Mouse (Mus musculus) ovary, postnatal 14 days (tissue): ENCODE measurements around the gene Akap2.

ENCODE experiments used
- DNase-seq: peaks from one replicate; pipeline ENCODE4 v3.0.0; 2022; ENCODE audit warnings: low spot score

The Akap2 gene

DNA sequence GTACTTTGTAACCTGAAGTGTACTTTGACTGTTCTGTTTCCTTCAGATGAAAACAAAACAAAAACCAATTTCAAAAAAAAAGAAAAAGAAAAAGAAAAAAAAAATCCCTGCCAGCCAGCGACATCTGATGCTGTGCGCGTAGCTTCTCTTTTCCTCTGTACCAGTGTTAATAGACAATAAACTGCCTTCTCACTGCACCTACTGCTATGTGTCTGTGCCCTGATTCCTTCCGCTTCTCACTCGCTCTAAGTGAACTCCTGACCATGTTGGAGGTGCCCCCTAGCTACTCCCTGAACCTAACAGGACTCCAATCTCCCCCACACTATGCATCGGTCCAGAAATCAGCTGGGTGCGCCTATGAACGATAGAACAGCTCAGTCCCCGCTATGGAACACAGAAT is at the start of gene Akap2:
Gene Akap2 (plus strand): TSS at position 304 of the 400 bp plus-strand sequence.
- no peak for DNase-seq

DNA sequence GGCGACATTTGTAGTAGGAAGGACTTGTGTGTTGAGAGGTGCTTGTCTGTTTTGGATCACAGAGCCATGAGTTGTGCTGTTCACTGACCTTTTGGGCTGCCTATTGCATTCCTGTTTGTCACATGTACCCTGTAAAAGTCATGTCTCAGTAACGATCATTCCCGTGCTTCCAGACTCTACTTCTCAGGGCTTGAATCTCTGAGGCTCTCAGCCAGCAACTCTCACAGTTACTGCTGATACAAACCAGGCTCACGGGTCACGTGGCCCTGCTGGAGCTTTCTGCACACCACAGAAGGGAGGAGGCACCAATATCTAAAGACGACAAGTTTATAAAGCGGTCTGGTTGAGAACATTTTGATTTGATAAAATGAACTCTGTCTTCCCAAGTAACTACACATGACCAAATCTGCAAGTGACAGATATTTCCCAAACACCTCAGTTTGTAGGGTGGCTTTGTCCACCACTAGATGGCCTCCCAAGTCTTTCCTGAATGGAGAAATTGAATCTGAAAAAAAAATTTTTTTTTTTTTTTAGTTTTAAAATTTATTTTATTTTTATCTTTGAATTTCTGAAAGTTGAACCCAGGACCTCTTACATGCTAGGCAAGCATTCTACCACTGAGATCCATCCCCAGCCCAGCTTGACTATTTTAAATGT is 46.5 kb upstream of the Akap2 start:
- peak; percentile 34 for DNase-seq

DNA sequence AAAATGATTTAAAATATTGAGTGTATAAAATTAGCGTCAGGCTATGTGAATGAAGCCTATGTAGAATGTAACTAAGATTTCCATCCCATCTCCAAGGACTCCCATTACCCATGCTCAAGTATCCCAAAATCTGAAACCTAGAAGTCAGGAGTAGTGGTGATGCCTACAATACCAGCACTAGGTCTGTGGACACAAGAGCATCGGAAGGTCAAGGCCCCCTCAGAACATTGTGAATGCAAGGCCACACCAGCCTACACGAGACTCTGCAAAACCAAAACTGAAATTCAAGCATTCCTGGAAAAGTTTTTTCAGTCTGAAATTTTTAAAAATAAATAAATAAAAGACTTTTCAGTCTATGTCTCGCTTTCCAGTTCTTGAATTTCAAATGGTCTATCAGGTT is 44.9 kb upstream of the Akap2 start:
- DNase-seq: no peak

DNA sequence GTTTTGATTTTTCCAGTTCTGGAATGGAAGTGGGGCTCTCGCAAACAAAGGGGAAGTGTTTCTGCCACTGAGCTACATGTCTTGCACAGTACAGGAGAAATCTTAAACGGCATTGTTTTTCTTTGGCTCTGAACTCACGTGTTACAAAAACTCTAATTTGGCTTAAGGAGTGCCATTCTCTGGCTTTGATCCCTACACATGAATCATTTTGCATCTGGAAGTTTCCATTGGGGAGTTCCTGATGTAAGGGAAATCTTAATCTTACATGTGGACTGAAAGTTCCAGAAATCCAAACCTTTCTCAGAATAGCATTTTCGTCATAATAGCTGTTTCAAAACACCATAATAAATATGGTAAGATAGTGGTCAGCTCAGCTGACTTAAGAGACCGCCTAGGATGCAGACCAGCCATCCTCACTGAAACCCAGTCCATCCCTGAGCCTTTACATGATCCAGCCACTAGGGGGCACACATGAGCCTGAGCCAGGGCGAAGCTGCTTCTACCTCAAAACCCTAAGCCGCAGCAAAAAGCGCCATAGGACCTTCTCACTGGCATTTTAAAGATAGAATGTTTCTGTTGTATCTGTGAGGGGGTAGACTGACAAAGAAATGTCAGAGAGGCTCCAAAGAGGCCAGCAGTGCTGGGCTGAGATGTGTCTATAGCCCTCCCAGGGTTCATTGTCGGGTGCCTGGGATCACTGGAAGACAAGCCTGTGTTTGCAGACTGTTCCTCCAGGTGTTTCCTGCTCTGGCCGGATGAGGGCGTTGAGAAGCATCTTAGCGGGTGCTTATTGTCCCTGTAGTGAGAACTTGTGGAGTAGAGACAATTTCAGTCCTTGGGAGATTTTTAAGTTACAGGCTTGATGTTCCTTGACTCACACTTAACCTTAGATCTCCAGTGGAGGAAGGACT is 44.2 kb upstream of the Akap2 start:
- DNase-seq: peak; percentile 89

DNA sequence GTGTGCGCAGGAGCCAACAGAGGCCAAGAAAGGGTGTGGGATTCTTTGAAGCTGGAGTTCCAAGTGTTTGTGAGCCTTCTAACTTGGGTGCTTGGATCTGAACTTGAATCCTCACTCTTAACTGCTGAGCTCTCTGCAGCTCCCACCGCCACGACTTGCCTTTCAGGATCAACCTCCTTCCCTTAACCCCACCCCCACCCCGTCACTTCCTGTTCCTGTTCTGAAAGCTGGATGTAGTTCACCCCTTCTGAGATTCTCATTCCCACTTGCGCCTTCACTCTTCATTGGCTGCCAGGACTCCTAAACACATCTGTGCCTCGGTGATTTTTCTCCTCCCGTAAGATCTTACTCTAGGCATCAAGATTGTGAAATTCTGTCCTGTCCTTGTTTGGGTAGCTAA is 43.1 kb upstream of the Akap2 start:
- no peak for DNase-seq

DNA sequence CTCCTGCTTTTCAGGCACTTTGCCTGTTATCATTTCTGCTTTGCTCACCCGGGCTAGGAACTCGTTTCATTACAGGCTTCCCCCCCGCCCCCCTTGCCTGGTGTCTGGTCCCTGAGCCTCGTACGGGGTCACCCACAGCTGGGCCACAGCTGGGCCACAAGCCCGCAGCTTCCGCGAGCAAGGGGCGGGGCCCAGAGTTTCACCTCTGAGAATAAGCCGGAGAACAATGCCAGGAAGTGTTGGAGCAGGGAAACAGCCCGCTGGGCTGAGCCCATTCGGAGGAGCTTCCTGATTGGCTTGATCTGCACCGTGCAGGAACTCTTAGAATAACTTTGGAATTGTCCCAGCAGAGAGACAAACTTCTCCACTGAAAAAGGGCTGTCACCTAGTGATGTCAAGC is 42.1 kb upstream of the Akap2 start:
- peak; percentile 38 for DNase-seq

DNA sequence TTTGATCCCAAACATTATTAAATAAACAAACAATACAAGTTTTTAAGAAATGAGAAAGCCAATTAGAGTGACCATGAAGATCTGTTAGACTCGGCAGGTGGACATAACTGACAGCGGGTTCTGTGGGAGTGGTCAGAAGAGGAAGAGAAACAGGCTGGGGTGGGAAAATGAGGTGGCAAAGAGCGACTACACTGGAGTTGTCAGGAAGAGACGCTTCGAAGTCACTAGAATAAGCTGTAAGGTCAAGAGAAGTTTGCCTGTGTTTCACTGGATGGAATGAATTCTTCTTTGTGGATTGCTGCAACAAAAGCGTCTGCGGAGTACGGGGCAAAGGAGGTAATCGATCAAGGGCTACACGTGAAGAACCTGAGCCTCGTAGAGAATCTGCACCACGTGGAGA is 39.5 kb upstream of the Akap2 start:
- no peak for DNase-seq

DNA sequence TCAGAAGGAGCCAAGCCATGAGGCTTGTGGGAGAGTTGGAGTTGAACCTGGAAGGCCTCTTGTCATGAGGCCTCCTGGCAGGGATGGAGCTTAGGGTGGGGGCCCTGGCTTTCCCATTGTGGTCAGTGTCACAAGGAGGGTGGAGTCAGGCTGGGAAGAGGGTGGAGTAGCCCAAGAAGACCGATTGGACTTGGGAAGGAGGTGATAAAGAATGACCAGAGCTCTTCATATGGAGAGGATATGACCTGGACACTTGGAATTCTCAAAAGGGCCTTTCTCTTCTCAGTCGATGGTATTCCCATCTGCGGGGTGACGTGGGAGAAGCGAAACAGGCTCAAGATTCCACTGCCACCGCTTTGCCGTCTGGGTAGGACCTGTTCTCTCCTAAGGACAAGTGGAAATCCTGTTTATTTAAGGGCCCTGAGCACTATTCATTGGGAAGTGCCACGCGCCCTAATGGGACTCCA is 38.4 kb upstream of the Akap2 start:
- DNase-seq: no peak

DNA sequence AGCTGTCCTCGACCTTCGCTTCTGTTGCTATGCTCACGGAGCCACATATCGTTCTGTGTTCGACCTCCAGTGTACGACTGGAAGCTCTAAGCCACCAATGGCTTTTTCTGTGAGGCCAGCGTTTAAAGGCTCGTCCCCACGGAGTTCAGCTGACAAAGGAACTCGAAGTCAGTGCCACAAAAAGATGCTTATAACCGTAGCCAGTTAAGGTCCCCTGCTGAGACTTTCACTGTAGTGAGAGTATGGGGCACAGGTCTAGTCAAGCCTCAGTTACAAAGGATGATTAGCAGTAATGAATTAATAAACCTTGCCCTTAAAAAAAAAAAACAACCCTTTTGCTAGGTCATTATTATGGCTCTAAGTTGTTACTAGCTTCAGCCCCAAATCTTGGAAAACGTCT is 37.3 kb upstream of the Akap2 start:
- DNase-seq: no peak

DNA sequence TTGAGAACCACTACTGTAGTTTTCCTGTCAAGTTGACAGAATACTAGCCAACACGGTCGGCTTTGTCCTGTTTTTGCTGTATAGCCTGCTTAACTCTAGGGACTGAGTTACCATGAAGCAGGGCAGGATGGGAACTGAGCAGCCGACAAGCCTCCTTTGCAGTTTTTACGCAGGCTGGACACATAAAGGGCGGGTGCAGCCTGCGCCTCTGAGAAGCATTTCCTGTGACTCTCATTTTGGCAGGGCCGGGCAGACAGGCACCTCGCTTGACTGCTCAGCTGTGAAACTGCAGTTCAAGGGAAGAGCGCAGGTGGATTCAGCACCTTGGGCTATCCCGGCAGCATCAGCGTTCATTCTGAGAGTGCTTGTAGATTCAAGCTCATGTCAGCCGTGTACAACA is 35.9 kb upstream of the Akap2 start:
- DNase-seq: no peak

DNA sequence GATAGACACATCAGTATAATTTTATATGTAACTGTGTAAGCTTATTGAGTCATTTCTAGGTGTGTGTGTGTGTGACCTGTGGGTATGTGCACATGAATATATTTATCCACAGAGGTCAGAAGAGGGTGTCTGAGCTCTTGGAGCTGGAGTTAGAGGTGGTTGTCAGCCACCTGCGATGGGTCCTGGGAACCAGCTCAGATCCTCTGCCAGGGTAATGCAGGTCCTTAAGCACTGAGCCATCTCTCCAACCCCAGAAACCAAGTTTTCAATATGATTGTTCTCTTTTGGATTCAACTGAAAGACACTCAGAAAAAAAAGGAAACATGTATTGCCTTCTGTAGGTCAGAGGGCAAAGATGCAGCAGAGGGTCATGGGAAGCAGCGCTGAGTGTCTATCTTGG is 35.1 kb upstream of the Akap2 start:
- no peak for DNase-seq

DNA sequence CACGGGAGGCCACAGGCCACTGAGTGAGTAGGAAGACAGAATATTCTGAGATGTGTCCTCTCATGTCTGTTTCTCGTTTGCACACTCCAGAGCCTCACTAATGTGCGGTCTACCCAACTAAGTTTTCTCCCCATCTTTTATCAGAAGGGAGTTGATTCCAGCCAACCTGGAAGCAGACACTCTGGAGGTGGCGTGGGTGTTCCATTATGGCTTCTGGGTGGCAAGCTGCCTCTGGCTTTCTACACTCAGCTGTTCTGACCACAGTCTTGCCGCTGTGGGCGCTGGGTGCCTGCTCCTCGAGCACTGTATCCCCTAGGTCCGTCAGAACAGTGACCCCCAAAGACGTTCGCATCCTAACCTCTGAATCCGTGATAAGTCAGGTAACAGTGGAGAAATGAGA is 34.5 kb upstream of the Akap2 start:
- DNase-seq: no peak

DNA sequence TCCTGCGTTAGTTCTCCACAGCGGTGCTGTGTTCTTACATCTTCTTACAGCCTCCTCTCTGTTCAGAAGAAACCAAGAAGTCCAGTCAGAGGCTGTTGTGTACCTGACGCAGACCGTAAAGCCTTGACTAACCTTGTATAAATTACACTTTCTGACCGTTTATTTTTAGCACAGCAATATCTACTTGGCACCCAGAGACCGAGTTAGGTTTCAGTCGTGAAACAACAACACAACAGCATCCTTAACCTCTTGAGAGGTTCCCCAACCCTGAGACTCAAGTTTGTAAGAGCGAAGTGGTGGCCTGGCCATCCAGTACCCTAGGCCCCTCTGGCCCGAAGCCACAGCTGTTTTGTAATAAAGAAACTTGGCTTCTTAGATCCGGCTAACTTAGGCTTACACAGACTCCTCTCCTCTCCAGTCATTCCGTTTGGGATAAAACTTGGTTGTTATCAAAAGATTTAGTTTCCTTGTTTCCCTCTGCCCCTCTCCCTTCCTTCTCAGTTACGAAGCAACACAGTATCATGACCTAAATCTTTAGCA is 32.7 kb upstream of the Akap2 start:
- DNase-seq: no peak

DNA sequence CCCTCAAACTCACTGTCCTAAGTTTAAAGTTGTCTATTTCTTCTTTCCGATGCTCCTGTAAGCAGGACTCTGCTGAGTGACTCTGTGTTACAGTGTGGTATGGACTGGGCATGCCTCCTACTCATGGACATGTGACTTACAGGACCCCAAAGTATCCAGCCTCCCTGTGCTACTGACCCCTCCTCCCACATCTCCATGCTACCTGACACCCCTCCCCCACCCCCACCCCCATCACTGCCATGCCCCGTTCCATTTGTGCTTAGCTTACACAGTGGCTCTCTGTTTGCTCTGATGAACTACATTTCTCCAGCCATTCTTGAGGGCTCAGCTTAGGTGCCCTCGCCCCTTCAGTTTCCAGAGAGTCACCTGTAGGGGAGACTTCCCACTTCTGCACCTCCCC is 30.7 kb upstream of the Akap2 start:
- DNase-seq: no peak

DNA sequence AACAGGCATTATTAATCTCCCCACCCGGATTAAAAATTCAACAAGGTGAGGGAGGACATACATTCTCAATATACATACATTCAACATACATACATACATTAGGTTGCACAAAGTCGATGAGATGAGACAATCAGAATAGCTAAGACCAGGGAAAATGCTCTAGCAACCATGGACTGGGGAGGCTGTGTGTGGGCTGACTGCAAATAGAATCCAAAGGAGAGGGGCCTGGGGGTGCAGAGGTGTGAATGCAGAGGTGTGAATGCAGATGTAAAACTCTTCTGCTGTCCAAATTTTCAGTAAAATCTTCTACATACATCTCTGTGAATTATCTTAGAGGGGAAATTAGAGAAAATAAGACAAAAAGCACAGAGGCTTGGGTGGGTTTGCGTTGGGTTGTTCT is 29.9 kb upstream of the Akap2 start:
- no peak for DNase-seq

DNA sequence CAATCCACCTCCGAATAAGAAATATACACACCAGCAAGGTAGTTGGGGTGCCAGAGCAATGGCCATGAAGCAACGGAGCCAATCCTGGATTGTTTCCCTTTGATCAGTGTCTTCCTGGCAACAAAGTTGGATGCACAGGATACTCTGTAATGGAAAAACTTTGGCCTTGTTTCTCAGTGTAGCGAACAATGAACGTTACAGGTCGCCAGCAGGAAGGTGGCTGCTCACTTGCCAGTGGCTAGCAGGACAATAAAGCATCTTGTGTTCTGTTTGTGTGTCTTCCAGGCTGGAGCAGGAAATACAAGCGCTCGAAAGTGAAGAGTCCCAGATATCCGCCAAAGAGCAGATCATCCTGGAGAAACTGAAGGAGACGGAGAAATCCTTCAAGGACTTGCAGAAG is 29.3 kb upstream of the Akap2 start:
- no peak for DNase-seq

DNA sequence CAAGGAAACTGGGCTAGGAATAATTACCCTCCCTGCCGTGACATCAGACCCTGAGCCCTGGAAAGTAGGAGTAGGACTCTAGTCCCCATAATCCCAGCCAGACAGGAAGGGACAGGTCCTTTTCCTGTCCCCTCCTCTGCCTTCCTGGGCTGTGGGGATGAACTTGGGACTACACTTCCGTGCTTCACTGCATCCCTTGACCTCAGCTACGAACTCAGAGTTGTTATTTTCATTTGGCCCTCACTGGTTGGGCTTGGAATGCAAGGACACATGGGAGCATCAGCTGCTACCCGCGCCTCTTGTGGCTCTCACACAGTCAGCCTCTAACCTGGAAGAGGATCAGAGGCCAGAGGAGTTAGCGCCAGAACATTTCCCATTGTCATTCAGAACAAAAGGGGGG is 27.5 kb upstream of the Akap2 start:
- no peak for DNase-seq

DNA sequence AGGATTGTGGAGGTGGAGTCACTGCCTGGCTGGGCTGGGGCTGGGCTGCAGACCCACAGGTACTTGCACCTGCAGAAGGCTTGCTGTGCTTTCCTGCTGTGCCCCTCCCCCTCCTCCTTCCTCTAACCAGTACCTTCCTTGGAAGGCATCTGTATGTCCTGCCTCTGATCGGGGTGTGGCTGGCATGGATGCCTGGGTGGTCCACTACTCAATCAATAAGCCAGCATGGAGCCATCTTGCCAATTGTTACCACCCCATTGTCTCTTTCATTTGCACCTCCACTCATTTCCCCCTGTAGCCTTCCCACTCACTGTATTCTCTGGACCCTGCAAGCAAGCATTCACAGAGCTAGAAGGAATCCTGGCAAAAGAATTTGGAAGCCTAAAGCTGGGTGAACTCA is 26.7 kb upstream of the Akap2 start:
- DNase-seq: no peak

DNA sequence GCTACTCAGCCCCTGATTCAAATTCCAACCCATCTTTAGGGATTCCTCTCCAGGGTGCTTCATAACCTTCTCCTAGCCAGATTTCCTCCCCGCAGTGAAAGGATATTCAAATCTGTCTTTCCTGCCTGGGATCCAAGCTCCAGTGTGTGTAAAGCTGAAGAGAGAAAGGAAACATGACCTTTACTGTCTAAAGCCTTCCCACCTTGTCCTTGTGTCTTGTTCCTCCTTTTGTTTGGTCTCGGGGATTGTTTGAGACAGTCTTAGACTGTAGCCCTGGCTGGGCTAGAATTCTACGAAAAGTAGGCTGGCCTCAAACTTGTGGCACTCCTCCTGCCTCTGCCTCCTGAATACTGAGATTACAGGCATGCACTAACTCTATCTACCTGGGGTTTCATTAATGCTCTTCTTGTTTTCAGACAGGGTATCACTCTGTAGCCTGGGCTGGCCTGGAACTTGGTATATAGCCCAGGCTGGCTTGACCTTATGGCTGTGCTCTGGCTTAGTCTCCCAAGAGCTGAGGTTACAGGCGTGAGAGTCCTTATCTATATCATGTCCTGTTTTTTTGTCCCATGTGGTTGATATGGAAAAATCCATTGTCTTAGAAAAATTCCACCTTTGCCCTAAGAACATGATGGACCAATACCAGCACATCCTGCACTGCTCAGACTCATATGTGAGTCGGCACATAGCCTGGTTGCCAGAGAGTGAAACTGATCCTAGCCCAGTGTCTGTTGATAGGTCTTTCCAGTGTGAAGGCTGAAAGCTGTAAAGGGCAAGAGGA is 22.9 kb upstream of the Akap2 start:
- no peak for DNase-seq

DNA sequence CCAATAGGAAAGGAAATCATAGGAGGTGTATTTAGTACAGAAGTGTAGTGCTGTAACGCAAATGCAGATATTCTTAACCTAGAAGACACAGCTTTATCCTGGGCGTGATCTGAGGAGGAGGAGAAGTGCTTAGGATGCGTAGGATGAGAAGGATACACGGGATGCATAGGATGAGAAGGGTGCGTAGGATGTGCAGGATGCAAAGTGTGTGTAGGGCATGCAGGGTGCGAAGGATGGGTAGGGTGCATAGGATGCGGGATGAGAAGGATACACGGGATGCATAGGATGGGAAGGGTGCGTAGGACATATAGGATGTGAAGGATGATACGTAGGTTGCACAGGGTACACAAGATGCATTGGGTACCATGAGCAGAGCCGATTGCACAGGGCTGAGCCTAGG is 20.5 kb upstream of the Akap2 start:
- DNase-seq: no peak

DNA sequence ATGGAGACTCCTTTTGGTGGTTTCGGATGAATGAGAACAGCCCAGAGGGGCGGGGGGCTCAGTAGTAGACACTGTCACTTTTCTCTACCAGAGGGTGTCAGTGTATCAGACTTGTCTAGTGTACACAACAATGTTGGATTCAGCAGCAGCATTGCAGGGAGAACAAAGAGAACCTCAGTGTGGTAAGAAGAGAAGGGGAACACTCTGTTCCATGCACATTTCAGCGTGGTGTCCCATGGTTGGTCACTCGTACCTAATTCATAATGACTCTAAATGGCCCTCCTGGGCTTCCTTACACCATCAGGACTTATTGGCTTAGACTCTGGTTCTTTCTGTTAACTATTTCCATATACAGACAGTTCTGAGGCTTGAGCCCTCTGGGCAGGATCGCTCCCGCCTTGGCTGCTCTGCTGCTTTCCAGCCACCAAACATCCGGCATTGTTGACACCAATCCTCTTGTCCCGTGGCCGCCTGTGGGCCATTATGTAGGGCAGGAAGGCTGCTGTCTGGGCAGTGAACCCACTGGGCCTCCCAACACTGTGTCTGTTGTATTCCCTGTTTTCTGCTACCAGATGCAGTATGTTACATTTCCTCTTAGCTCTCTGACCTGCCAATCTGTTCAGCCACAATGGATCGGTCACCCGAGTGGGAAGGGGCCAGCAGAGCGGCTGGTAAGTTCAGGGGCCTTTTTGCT is 19.4 kb upstream of the Akap2 start:
- DNase-seq: no peak

DNA sequence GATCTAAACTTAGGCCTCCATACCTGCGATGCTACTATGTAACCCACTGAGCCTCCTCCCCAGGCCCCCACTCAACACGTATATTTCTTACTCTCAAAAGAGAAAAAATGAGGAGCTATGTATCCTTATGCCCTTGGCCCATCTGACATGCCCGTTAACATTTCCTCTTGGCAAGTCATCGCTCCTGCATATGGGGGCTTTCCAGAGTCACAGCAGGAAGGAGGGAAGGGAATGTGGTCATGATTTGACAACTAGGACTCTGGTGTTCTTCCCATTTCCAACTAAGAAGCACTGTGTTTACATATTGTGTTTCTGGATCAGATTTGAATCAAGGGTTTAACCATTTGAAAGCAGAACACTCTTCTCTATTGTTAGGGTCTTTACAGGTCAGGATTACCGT is 15.9 kb upstream of the Akap2 start:
- DNase-seq: no peak
